Mouse (Mus musculus) heart, embryonic 13.5 days (tissue): Measurements from ENCODE around the gene Ndufb8. TPM values are rescaled to one million over a fixed set of nuclear protein-coding genes. Genes with fewer than 3 reads are reported as not detected.

Experiments used
- ATAC-seq: fragments of 200-750 bp; cut with Nextera tagmentation; 2 replicates; pipeline ENCODE4 v1.8.0; 2017; ENCODE audit warnings: moderate TSS enrichment; ENCODE audit not compliant: insufficient number of reproducible peaks, low FRiP score, low TSS enrichment; ENCODE audit errors: extremely low read depth
- H3K27ac ChIP-seq: fragments of 300-500 bp; sonication (generic); replicated peaks from 2 replicates; pipeline ENCODE4 v1.5.1; 2015; ENCODE audit warnings: moderate library complexity, mild to moderate bottlenecking, inconsistent platforms
- H3K27me3 ChIP-seq: fragments of 300-500 bp; sonication (generic); replicated peaks from 2 replicates; pipeline ENCODE4 v1.6.1; 2015; ENCODE audit warnings: mild to moderate bottlenecking, inconsistent platforms
- H3K36me3 ChIP-seq: fragments of 300-500 bp; sonication (generic); 2 replicates; pipeline ENCODE4 v1.6.1; 2015; ENCODE audit warnings: mild to moderate bottlenecking, inconsistent platforms
- H3K4me1 ChIP-seq: fragments of 300-500 bp; sonication (generic); 2 replicates; pipeline ENCODE4 v1.6.1; 2015; ENCODE audit warnings: inconsistent platforms
- H3K4me2 ChIP-seq: fragments of 300-500 bp; sonication (generic); 2 replicates; pipeline ENCODE4 v1.6.1; 2015; ENCODE audit warnings: inconsistent platforms, mild to moderate bottlenecking, moderate library complexity
- H3K4me3 ChIP-seq: fragments of 300-500 bp; sonication (generic); 2 replicates; pipeline ENCODE4 v1.5.1; 2015; ENCODE audit warnings: moderate library complexity, mild to moderate bottlenecking, inconsistent platforms
- H3K9ac ChIP-seq: fragments of 300-500 bp; sonication (generic); 2 replicates; pipeline ENCODE4 v1.6.1; 2015; ENCODE audit warnings: inconsistent platforms, mild to moderate bottlenecking, moderate library complexity
- H3K9me3 ChIP-seq: fragments of 300-500 bp; sonication (generic); 2 replicates; pipeline ENCODE4 v1.6.1; 2016; ENCODE audit warnings: inconsistent platforms
- WGBS: fragments of 180-500 bp; shearing (Covaris S2); methylation state at CpG from one replicate; pipeline ENCODE4 v1.1.7; 2015; ENCODE audit warnings: mixed read lengths; 5-methylcytosine and 5-hydroxymethylcytosine counted together
- polyA plus RNA-seq: library from polyadenylated mRNA; unstranded; fragments of >200 nt; fragmentation: Nextera tagmentation; extraction: Ambion mirVana; gene quantifications from 2 replicates; pipeline ENCODE4 v1.2.1, GENCODE M21; 2015

Ndufb8 gene
- polyA plus RNA-seq, 1 experiment from 2014 or later: 887 TPM

- Histone ChIP-seq H3K9ac (peak overlapping the region; percentile 88; the same call in 1 of the 2 replicates), H3K27ac (no peak overlapping the region), H3K4me3 (peak overlapping the region; percentile 92), H3K9me3 (no peaks in the 10 kb centered on the region), H3K4me2 (peak overlapping the region; percentile 83), H3K4me1 (peaks cover 33% of the 10 kb centered on the region), H3K27me3 (0 out of 2 replicates have a peak, but pooled peaks cover under 1% of the 10 kb centered on the region), H3K36me3 (peaks cover 51% of the 10 kb centered on the region)
- 92% methylated on average over 14 of the region's 14 CpGs for WGBS
- no peak for ATAC-seq
These were observed 8.8 kb upstream of the Ndufb8 start for GRCm38 (mm10) chr19:44564006-44564405.

GRCm38 (mm10) chr19:44562652-44563206 is 7.5 kb upstream of the Ndufb8 start, which contains the start of gene Hif1an:
Hif1an (plus strand) TSS chr19:44562850.
- H3K9me3 ChIP-seq: no peaks in the 10 kb centered on the region
- H3K9ac ChIP-seq: peak within 1 kb of the TSS; percentile 88
- peaks cover 33% of the 10 kb centered on the region for H3K4me1 ChIP-seq
- H3K27me3 ChIP-seq: peaks cover 12% of the 10 kb centered on the region
- peak; percentile 91 for ATAC-seq
- H3K27ac ChIP-seq: peak within 1 kb of the TSS; percentile 79
- peak within 1 kb of the TSS; percentile 92 for H3K4me3 ChIP-seq
- H3K36me3 ChIP-seq: peaks cover 39% of the 10 kb centered on the region
- peak within 1 kb of the TSS; percentile 83 for H3K4me2 ChIP-seq
- under 1% methylated on average over 33 of the region's 33 CpGs for WGBS

- ATAC-seq: no peak
- 4% methylated on average over 8 of the region's 8 CpGs for WGBS
- Histone ChIP-seq H3K4me3 (peak overlapping the region; percentile 94), H3K4me2 (peak overlapping the region; percentile 80), H3K27ac (peak overlapping the region; percentile 80), H3K4me1 (peaks cover 16% of the 10 kb centered on the region), H3K36me3 (peaks cover 43% of the 10 kb centered on the region), H3K9me3 (no peaks in the 10 kb centered on the region), H3K9ac (peak overlapping the region; percentile 94), H3K27me3 (peaks cover 12% of the 10 kb centered on the region)
These were observed 765 bp downstream of the Ndufb8 start for GRCm38 (mm10) chr19:44554490-44554860.

- Histone ChIP-seq H3K27ac (no peak overlapping the region), H3K9me3 (no peaks in the 10 kb centered on the region), H3K36me3 (peaks cover 55% of the 10 kb centered on the region), H3K4me1 (peaks cover 16% of the 10 kb centered on the region), H3K27me3 (peaks cover 5% of the 10 kb centered on the region), H3K4me3 (no peak overlapping the region), H3K4me2 (0 out of 2 replicates have a peak overlapping the region, but pooled peaks have one; percentile 80), H3K9ac (no peak overlapping the region)
- WGBS: 92% methylated on average over 4 of the region's 4 CpGs
- no peak for ATAC-seq
These were observed 2.0 kb downstream of the Ndufb8 start for GRCm38 (mm10) chr19:44553286-44553685.

GRCm38 (mm10) chr19:44552731-44553130 is 2.5 kb downstream of the Ndufb8 start, which contains the start of gene Gm20538:
Gm20538 (minus strand) TSS chr19:44552831.
- no peak for ATAC-seq
- Histone ChIP-seq H3K4me1 (peaks cover 16% of the 10 kb centered on the region), H3K27me3 (no peaks in the 10 kb centered on the region; the same call in 1 of the 2 replicates), H3K27ac (no peak within 1 kb of the TSS), H3K9ac (no peak within 1 kb of the TSS), H3K4me3 (no peak within 1 kb of the TSS; the same call in 1 of the 2 replicates), H3K36me3 (peaks cover 61% of the 10 kb centered on the region), H3K9me3 (no peaks in the 10 kb centered on the region), H3K4me2 (peak within 1 kb of the TSS; percentile 80; the same call in 1 of the 2 replicates)
- 96% methylated on average over 4 of the region's 4 CpGs for WGBS

GRCm38 (mm10) chr19:44545321-44546041 is 9.8 kb downstream of the Ndufb8 start, which contains the start of gene Sec31b:
Sec31b (minus strand) TSS chr19:44545864.
- ATAC-seq: peak; percentile 51
- 1% methylated on average over 47 of the region's 47 CpGs for WGBS
- H3K27ac ChIP-seq: no peak within 1 kb of the TSS

GRCm38 (mm10) chr19:44544775-44545174 is 10.5 kb downstream of the Ndufb8 start:
- Histone ChIP-seq H3K4me2 (peak overlapping the region; percentile 94), H3K36me3 (peaks cover 33% of the 10 kb centered on the region), H3K27ac (no peak overlapping the region), H3K4me3 (peak overlapping the region; percentile 67), H3K4me1 (peaks cover 9% of the 10 kb centered on the region), H3K9me3 (peaks cover 11% of the 10 kb centered on the region), H3K27me3 (peaks cover 15% of the 10 kb centered on the region), H3K9ac (no peak overlapping the region)
- ATAC-seq: no peak
- 3% methylated on average over 13 of the region's 13 CpGs for WGBS

More at GRCm38 (mm10) chr19:44545321-44546041, 9.8 kb downstream of the Ndufb8 start, which contains the start of gene Sec31b:
- peaks cover 7% of the 10 kb centered on the region for H3K9me3 ChIP-seq
- peak within 1 kb of the TSS; percentile 86 for H3K9ac ChIP-seq
- peak within 1 kb of the TSS; percentile 67 for H3K4me3 ChIP-seq
- H3K36me3 ChIP-seq: peaks cover 40% of the 10 kb centered on the region
- H3K4me2 ChIP-seq: peak within 1 kb of the TSS; percentile 94
- H3K27me3 ChIP-seq: peaks cover 15% of the 10 kb centered on the region
- H3K4me1 ChIP-seq: peaks cover 9% of the 10 kb centered on the region

GRCm38 (mm10) chr19:44544372-44544771 is 10.9 kb downstream of the Ndufb8 start:
- H3K4me2 ChIP-seq: peak overlapping the region; percentile 94
- H3K27ac ChIP-seq: no peak overlapping the region
- 66% methylated on average over 10 of the region's 10 CpGs for WGBS
- no peak overlapping the region for H3K9ac ChIP-seq
- H3K36me3 ChIP-seq: peaks cover 29% of the 10 kb centered on the region
- H3K4me3 ChIP-seq: no peak overlapping the region
- peaks cover 15% of the 10 kb centered on the region for H3K27me3 ChIP-seq
- ATAC-seq: no peak
- H3K9me3 ChIP-seq: peaks cover 11% of the 10 kb centered on the region
- H3K4me1 ChIP-seq: peaks cover 9% of the 10 kb centered on the region

- H3K36me3 ChIP-seq: peaks cover 12% of the 10 kb centered on the region; the same call in 1 of the 2 replicates
- ATAC-seq: no peak
- H3K27ac ChIP-seq: no peak overlapping the region
- peaks cover 11% of the 10 kb centered on the region for H3K9me3 ChIP-seq
- H3K9ac ChIP-seq: no peak overlapping the region
- H3K4me1 ChIP-seq: peaks cover 9% of the 10 kb centered on the region
- WGBS: 79% methylated on average over 8 of the region's 8 CpGs
- no peak overlapping the region for H3K4me3 ChIP-seq
- no peak overlapping the region for H3K4me2 ChIP-seq
- H3K27me3 ChIP-seq: peaks cover 15% of the 10 kb centered on the region
These were observed 12.5 kb downstream of the Ndufb8 start for GRCm38 (mm10) chr19:44542694-44543178.

GRCm38 (mm10) chr19:44537416-44537815 is 17.8 kb downstream of the Ndufb8 start:
- no peaks in the 10 kb centered on the region for H3K4me1 ChIP-seq
- no peak overlapping the region for H3K4me3 ChIP-seq
- no peak for ATAC-seq
- WGBS: 73% methylated on average over 8 of the region's 8 CpGs
- peaks cover 11% of the 10 kb centered on the region for H3K9me3 ChIP-seq
- H3K4me2 ChIP-seq: no peak overlapping the region
- H3K27ac ChIP-seq: no peak overlapping the region
- H3K9ac ChIP-seq: no peak overlapping the region
- H3K36me3 ChIP-seq: peaks cover 9% of the 10 kb centered on the region; the same call in 1 of the 2 replicates
- H3K27me3 ChIP-seq: 0 out of 2 replicates have a peak, but pooled peaks cover 7% of the 10 kb centered on the region

- Histone ChIP-seq H3K9me3 (0 out of 2 replicates have a peak, but pooled peaks cover 4% of the 10 kb centered on the region), H3K36me3 (no peaks in the 10 kb centered on the region), H3K4me2 (no peak overlapping the region), H3K4me3 (no peak overlapping the region), H3K27ac (no peak overlapping the region), H3K4me1 (no peaks in the 10 kb centered on the region), H3K27me3 (peaks cover 23% of the 10 kb centered on the region), H3K9ac (no peak overlapping the region)
- WGBS: 33% methylated on average over 3 of the region's 3 CpGs
- no peak for ATAC-seq
These were observed 19.9 kb downstream of the Ndufb8 start for GRCm38 (mm10) chr19:44535376-44535775.
